Mouse (Mus musculus) kidney, adult 2 months (tissue): ENCODE measurements at regions not wholly inside any gene's neighbourhood (a gene's known extent, or its start where the extent isn't known, plus 50 kb on each side); places are given as distances from the start of the nearest gene placed in this dataset.

ENCODE experiments used
- CTCF ChIP-seq: fragments of 200-500 bp; conservative IDR thresholded peaks from 2 replicates; pipeline ENCODE4 v1.5.1; 2011; ENCODE audit warnings: low read depth, mild to moderate bottlenecking, control low read depth, low read length, moderate library complexity, mixed read lengths; ENCODE audit not compliant: insufficient read depth, insufficient read length
- POLR2A ChIP-seq: fragments of 200-500 bp; IDR thresholded peaks from one replicate; pipeline ENCODE4 v1.6.1; 2011; ENCODE audit warnings: low read depth, low read length, control low read depth

DNA sequence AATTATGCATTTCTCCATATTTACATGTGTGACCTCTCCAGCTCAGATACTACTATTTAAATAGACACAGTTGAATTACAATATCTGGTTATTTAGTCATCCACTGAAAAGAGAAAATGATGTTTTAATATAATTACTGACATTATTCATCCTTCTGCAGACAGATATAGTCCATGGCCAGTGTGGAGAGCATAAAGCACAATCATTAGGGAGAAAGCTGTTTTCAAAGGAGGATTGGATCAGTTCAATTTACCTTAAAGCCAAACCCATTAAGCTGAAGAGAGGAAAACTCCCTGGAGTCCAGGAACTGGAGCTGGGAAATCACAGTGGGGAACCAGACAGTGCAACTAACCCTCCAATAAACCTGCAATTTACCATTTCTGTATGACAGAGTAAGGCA is 339.8 kb upstream of the Rgs17 start:
- no peak for TF ChIP-seq CTCF
- TF ChIP-seq POLR2A, result no peak
